Mouse (Mus musculus): ENCODE data around the gene Git2. TPM values are rescaled to one million over a fixed set of nuclear protein-coding genes. Genes with fewer than 3 reads are reported as not detected.

Gene Git2
- polyA plus RNA-seq, 1 experiment from 2014 or later, result 49.7 TPM

GRCm38 (mm10) chr5:114795231-114795630 lies 19.9 kb upstream of the Git2 start:
- peaks cover 71% of the 10 kb centered on the region for H3K36me3 ChIP-seq
- WGBS, result 25% methylated on average over 9 of the region's 9 CpGs
- H3K27ac ChIP-seq, result no peak overlapping the region

GRCm38 (mm10) chr5:114794609-114795008 lies 19.3 kb upstream of the Git2 start:
- Histone ChIP-seq H3K4me1 (replicated peaks) (peaks cover 33% of the 10 kb centered on the region), H3K9ac (0 out of 2 replicates have a peak overlapping the region, but pooled peaks have one; percentile 3), H3K9me3 (no peaks in the 10 kb centered on the region), H3K36me3 (peaks cover 66% of the 10 kb centered on the region), H3K4me2 (no peak overlapping the region), H3K27ac (no peak overlapping the region), H3K27me3 (no peaks in the 10 kb centered on the region), H3K4me3 (no peak overlapping the region)
- no peak for ATAC-seq (ENCODE audit: low FRiP score)
- 42% methylated on average over 4 of the region's 4 CpGs for WGBS

More at GRCm38 (mm10) chr5:114795231-114795630, 19.9 kb upstream of the Git2 start:
- Histone ChIP-seq H3K4me1 (replicated peaks) (peaks cover 33% of the 10 kb centered on the region), H3K9ac (0 out of 2 replicates have a peak overlapping the region, but pooled peaks have one; percentile 3), H3K4me2 (no peak overlapping the region), H3K27me3 (no peaks in the 10 kb centered on the region), H3K9me3 (no peaks in the 10 kb centered on the region), H3K4me3 (no peak overlapping the region)
- no peak for ATAC-seq (ENCODE audit: low FRiP score)

- no peaks in the 10 kb centered on the region for H3K27me3 ChIP-seq
- H3K9ac ChIP-seq, result no peak overlapping the region
- ATAC-seq (ENCODE audit: low FRiP score), result no peak
- peak overlapping the region; percentile 40; the same call in 1 of the 2 replicates for H3K27ac ChIP-seq
- H3K4me3 ChIP-seq, result no peak overlapping the region
- peaks cover 33% of the 10 kb centered on the region for H3K4me1 ChIP-seq (replicated peaks)
- no peaks in the 10 kb centered on the region for H3K9me3 ChIP-seq
- H3K36me3 ChIP-seq, result peaks cover 66% of the 10 kb centered on the region
- H3K4me2 ChIP-seq, result no peak overlapping the region
- 71% methylated on average over 7 of the region's 7 CpGs for WGBS
Observed at GRCm38 (mm10) chr5:114793317-114793716, 18.0 kb upstream of the Git2 start.

GRCm38 (mm10) chr5:114785196-114785595 lies 9.9 kb upstream of the Git2 start:
- peaks cover 38% of the 10 kb centered on the region for H3K36me3 ChIP-seq
- H3K27me3 ChIP-seq, result no peaks in the 10 kb centered on the region
- no peaks in the 10 kb centered on the region for H3K9me3 ChIP-seq
- no peak overlapping the region for H3K4me2 ChIP-seq
- ATAC-seq (ENCODE audit: low FRiP score), result no peak
- 79% methylated on average over 5 of the region's 5 CpGs for WGBS
- H3K27ac ChIP-seq, result no peak overlapping the region
- no peak overlapping the region for H3K9ac ChIP-seq
- no peak overlapping the region for H3K4me3 ChIP-seq
- peaks cover 20% of the 10 kb centered on the region for H3K4me1 ChIP-seq (replicated peaks)

- Histone ChIP-seq H3K36me3 (peaks cover 37% of the 10 kb centered on the region), H3K4me3 (no peak overlapping the region), H3K9ac (no peak overlapping the region), H3K4me2 (no peak overlapping the region), H3K27ac (no peak overlapping the region), H3K9me3 (no peaks in the 10 kb centered on the region), H3K27me3 (no peaks in the 10 kb centered on the region), H3K4me1 (replicated peaks) (peaks cover 25% of the 10 kb centered on the region)
- 88% methylated on average over 16 of the region's 16 CpGs for WGBS
- no peak for ATAC-seq (ENCODE audit: low FRiP score)
Observed at GRCm38 (mm10) chr5:114784622-114785165, 9.4 kb upstream of the Git2 start.

GRCm38 (mm10) chr5:114783405-114784163 lies 8.3 kb upstream of the Git2 start:
- H3K4me2 ChIP-seq, result no peak overlapping the region
- H3K36me3 ChIP-seq, result peaks cover 26% of the 10 kb centered on the region
- ATAC-seq (ENCODE audit: low FRiP score), result no peak
- 87% methylated on average over 12 of the region's 12 CpGs for WGBS
- no peak overlapping the region for H3K4me3 ChIP-seq
- no peaks in the 10 kb centered on the region for H3K9me3 ChIP-seq
- no peaks in the 10 kb centered on the region for H3K27me3 ChIP-seq
- H3K27ac ChIP-seq, result no peak overlapping the region
- H3K4me1 ChIP-seq (replicated peaks), result peaks cover 36% of the 10 kb centered on the region
- no peak overlapping the region for H3K9ac ChIP-seq

GRCm38 (mm10) chr5:114782991-114783390 lies 7.7 kb upstream of the Git2 start:
- 86% methylated on average over 9 of the region's 9 CpGs for WGBS
- Histone ChIP-seq H3K4me2 (no peak overlapping the region), H3K4me3 (no peak overlapping the region), H3K4me1 (replicated peaks) (peaks cover 42% of the 10 kb centered on the region), H3K36me3 (peaks cover 20% of the 10 kb centered on the region), H3K9ac (no peak overlapping the region), H3K9me3 (no peaks in the 10 kb centered on the region), H3K27ac (no peak overlapping the region), H3K27me3 (no peaks in the 10 kb centered on the region)
- no peak for ATAC-seq (ENCODE audit: low FRiP score)

GRCm38 (mm10) chr5:114780912-114781311 lies 5.6 kb upstream of the Git2 start:
- ATAC-seq (ENCODE audit: low FRiP score), result no peak
- peaks cover 61% of the 10 kb centered on the region for H3K4me1 ChIP-seq (replicated peaks)
- WGBS, result 87% methylated on average over 7 of the region's 7 CpGs
- 0 out of 2 replicates have a peak overlapping the region, but pooled peaks have one; percentile 11 for H3K9ac ChIP-seq
- H3K4me2 ChIP-seq, result no peak overlapping the region
- H3K36me3 ChIP-seq, result peaks cover 2% of the 10 kb centered on the region; the same call in 1 of the 2 replicates
- H3K27me3 ChIP-seq, result no peaks in the 10 kb centered on the region
- no peaks in the 10 kb centered on the region for H3K9me3 ChIP-seq
- H3K27ac ChIP-seq, result no peak overlapping the region
- H3K4me3 ChIP-seq, result no peak overlapping the region

- no peak for ATAC-seq (ENCODE audit: low FRiP score)
- Histone ChIP-seq H3K27ac (no peak overlapping the region), H3K4me1 (replicated peaks) (peaks cover 62% of the 10 kb centered on the region), H3K27me3 (no peaks in the 10 kb centered on the region), H3K9me3 (no peaks in the 10 kb centered on the region), H3K9ac (no peak overlapping the region), H3K36me3 (no peaks in the 10 kb centered on the region), H3K4me3 (no peak overlapping the region), H3K4me2 (no peak overlapping the region)
- WGBS, result 85% methylated on average over 7 of the region's 7 CpGs
Observed at GRCm38 (mm10) chr5:114779956-114780489, 4.7 kb upstream of the Git2 start.

- Histone ChIP-seq H3K4me3 (peak overlapping the region; percentile 99), H3K27ac (no peak overlapping the region; the same call in 1 of the 2 replicates), H3K36me3 (no peaks in the 10 kb centered on the region), H3K9ac (peak overlapping the region; percentile 99), H3K4me1 (replicated peaks) (peaks cover 70% of the 10 kb centered on the region), H3K4me2 (peak overlapping the region; percentile 85), H3K27me3 (no peaks in the 10 kb centered on the region), H3K9me3 (no peaks in the 10 kb centered on the region)
- WGBS, result 53% methylated on average over 7 of the region's 7 CpGs
- no peak for ATAC-seq (ENCODE audit: low FRiP score)
Observed at GRCm38 (mm10) chr5:114776174-114776573, 857 bp upstream of the Git2 start.

- H3K4me2 ChIP-seq, result peak within 1 kb of the TSS; percentile 85
- peak within 1 kb of the TSS; percentile 99 for H3K9ac ChIP-seq
- peaks cover 68% of the 10 kb centered on the region for H3K4me1 ChIP-seq (replicated peaks)
- no peaks in the 10 kb centered on the region for H3K9me3 ChIP-seq
- H3K27ac ChIP-seq, result peak within 1 kb of the TSS; percentile 95
- peak within 1 kb of the TSS; percentile 99 for H3K4me3 ChIP-seq
- no peaks in the 10 kb centered on the region for H3K36me3 ChIP-seq
- no peaks in the 10 kb centered on the region for H3K27me3 ChIP-seq
- peak; percentile 87 for ATAC-seq (ENCODE audit: low FRiP score)
- WGBS, result under 1% methylated on average over 50 of the region's 73 CpGs
Observed at GRCm38 (mm10) chr5:114774403-114775051, 790 bp downstream of the Git2 start, which contains the start of gene Ankrd13a. TSS of gene Ankrd13a (plus strand) at chr5:114774677.

- 2% methylated on average over 11 of the region's 11 CpGs for WGBS
- Histone ChIP-seq H3K36me3 (no peaks in the 10 kb centered on the region), H3K27ac (peak overlapping the region; percentile 95), H3K9me3 (no peaks in the 10 kb centered on the region), H3K4me2 (peak overlapping the region; percentile 85), H3K4me3 (peak overlapping the region; percentile 99), H3K4me1 (replicated peaks) (peaks cover 61% of the 10 kb centered on the region), H3K27me3 (no peaks in the 10 kb centered on the region), H3K9ac (peak overlapping the region; percentile 99)
- 0 out of 2 replicates have a peak, but pooled peaks have one; percentile 7 for ATAC-seq (ENCODE audit: low FRiP score)
Observed at GRCm38 (mm10) chr5:114773780-114774179, 1.5 kb downstream of the Git2 start.

All from hindbrain, embryonic 13.5 days (tissue).